Mouse (Mus musculus): Measurements from ENCODE around the gene Hoxa9. TPM values are rescaled to one million over a fixed set of nuclear protein-coding genes. Genes with fewer than 3 reads are reported as not detected.

The Hoxa9 gene
- total RNA-seq (2023) = not detected

DNA sequence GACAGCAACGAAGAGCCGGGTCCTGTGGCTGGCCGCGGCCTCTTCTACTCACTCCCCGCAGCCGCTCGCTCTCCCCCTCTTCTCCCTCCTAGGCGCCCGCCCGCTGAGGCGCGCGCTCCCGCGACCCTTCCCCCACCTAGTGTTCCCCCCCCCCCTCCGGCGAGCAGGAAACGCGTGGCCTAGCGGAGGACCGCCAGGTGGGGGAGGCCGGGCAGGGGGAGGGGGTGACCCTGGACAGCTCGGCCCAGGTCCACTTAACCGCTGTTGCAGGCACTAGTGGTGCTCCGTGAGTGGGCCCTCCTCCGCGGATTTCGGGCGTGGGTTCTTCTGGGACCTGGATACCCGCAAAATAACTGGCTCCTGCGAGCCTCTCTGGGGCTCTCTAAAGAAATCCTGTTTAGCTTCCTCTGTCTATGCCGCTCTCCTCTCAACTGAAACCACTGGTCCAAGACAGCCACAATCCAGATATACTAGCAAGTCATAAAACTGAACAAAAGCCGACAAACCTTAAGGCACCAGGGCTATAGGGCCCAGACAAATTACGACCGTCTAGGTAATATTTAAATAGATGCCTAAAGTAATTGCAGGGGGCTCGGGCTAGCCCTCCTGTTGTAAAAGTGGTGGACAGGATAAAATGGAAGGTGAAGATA is at the start of gene Hoxa9:
TSS of gene Hoxa9 (minus strand) at position 574 of the 650 bp plus-strand sequence.

DNA sequence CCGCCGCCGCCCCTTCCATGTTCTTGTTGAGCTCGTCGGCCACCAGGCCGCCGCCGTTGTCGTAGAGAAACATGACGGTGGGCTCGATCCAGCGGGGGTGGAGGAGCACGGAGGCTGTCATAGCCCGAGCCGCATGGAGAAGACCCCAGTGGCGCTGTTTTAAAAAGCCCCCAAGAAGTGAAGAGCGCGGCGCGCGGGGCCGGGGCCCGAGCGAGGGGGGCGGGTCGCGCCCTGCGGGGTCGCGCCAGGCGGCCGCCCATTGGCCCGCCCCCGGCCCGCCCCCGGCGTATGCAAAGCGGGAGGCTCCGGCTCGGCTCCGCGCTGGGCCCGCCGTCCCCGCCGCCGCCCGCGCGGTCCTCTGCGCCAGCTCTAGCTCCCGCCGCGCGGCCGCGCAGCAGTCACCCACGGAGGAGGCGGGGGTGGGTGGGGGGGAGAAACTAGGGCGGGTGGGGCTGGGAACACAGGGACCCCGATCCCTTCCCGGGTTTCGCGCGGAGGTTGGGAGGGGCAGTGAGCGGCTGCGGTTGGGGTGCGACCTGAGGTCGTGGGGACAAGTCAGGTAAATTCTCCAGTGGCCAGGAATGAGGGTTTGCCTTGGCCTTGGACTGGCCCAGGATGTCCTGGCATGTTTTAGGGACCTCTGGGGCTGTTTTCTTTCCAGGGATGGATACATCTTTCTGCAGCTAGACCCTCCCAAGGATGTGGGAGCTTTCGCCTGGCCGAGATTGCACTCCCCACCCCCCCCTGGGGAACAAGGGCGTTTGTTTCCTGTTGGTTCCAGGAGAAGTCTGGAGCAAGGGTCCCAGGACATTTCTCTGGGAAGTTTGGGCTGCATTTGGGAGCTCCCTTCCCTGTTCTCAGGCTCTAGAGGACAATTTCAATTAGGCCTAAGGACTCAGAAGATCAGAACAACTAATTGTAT is 30.0 kb upstream of the Hoxa9 start, which contains the start of gene Hoxa13:
TSS of gene Hoxa13 (minus strand) at position 227 of the 922 bp plus-strand sequence.

DNA sequence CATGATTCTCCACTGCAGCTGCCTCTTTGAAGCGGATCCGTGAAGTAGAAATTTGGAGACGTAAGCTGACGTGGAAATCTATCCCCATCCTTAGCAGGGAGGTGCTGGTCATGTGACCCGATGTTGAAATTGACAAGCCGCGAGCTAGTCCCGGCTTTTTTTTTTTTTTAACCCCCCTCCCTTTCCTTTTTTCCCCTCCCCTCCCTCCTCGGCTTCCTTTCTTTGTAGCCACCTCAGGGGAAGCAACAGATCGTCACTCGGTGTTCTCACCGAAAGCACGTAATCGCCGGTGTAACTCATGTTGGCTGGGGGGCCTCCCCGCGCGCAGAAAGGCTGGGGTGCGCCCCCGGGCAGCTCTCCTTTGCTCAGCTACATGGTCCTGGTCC is 14.9 kb upstream of the Hoxa9 start, which contains the start of gene Hoxa11:
TSS of gene Hoxa11 (minus strand) at position 54 of the 386 bp plus-strand sequence.

DNA sequence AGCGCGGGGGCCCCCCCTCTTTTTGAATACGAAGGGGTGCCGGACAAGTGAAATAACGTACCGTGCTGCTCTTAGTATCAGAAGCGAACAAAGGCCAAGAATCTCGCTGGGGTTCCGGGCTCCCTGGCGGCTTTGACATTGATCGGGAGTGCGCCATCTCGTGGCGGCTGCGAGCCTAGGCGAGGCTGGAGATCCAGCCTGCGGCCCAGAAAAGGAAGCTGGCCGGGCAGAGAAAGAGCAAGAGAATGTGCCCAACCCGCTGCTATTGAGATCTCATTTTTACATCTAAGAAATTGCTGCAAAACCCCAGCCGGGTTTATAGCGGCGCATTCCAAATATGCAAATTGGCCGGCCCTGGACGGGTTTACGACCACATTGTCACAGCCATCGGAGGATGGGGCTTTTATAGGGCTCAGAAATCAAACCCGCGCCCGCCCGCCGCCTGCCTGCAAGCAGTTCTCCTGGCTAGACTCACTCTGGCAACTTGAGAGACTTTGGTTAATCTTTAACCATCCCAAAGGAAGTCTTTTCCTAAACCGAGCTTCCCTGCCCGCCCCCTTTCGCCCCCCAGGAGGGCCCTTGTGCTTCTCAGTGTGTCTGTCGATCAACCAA is 9.6 kb upstream of the Hoxa9 start, which contains the start of gene Hoxa10:
TSS of gene Hoxa10 (minus strand) at position 466 of the 612 bp plus-strand sequence.

DNA sequence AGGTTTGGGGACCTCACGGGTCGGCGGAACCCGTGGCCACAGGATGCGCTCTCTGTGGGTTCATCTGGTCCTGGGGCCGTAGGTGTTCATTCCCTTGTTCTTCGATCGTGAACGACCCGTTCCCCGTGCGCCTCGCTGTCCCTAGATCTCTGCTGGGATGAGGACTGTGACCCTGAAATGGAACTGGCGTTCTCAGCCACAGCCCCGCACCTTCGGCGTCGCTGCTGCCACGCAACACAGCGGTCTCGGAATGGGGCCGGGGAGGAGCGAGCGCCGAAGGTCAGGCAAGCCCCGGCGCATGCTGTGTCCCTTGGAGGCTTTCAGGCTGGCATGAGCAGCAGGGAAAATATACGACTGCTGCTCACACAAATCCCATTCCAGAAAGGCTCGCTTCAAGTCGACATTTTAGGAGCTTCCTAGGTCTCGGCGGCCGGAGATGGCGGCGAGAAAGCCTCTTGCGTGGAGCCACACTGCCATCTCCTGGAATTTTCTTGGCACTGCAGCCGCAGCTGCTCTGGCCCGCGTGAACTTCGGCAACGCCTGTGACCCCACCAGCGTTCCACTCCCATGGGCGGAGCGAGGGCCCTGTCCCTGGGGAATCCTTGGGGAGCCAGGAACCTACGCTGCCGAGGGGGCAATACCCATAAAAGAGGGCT is 9.4 kb downstream of the Hoxa9 start, which contains the start of gene Hoxa7:
TSS of gene Hoxa7 (minus strand) at position 518 of the 656 bp plus-strand sequence.

DNA sequence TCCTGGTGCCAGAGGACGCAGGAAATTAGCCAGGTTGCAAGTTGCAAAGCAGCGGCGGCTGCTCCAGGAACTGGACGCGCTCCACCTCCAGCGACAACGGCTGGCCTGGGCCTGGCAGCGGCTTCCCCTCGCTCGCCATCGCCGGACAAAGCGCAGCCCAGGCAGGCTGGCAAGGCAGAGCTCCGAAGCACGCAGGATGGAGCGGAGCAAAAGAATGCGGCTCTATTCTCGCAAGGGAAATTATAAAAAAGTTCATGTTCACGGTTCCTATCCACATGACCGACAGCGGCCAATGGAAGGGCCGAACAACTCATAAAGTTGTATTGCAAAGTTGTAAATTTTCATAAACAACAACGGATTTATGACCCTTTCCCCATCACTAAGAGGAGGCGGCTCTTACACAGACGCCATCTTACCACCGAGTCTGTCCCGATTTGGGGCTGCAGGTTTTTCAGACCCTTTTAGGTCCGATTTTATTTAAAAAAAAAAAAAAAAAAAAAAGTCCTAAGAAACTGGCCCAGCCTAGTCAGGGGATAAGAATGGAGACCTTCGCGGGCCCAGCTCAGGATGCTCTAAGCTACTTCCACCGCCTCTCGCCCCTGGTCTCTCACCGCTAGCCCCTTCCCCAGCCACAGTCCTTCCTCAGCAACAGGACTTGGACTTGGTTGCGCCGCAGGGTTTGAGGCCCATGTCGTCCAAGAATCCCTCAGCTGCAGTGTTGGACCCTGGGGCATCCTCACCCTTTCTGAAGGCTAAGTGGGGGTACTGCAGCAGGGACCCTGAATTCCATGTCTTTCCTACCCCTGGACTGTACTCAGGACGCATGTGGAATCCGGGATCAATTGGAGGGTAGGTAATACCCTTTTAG is 17.5 kb downstream of the Hoxa9 start, which contains the start of the genes Hoxa3 and Gm28308:
TSS of gene Hoxa3 (minus strand) at position 218 of the 868 bp plus-strand sequence.
TSS of gene Gm28308 (minus strand) at position 221 of the 868 bp plus-strand sequence.

DNA sequence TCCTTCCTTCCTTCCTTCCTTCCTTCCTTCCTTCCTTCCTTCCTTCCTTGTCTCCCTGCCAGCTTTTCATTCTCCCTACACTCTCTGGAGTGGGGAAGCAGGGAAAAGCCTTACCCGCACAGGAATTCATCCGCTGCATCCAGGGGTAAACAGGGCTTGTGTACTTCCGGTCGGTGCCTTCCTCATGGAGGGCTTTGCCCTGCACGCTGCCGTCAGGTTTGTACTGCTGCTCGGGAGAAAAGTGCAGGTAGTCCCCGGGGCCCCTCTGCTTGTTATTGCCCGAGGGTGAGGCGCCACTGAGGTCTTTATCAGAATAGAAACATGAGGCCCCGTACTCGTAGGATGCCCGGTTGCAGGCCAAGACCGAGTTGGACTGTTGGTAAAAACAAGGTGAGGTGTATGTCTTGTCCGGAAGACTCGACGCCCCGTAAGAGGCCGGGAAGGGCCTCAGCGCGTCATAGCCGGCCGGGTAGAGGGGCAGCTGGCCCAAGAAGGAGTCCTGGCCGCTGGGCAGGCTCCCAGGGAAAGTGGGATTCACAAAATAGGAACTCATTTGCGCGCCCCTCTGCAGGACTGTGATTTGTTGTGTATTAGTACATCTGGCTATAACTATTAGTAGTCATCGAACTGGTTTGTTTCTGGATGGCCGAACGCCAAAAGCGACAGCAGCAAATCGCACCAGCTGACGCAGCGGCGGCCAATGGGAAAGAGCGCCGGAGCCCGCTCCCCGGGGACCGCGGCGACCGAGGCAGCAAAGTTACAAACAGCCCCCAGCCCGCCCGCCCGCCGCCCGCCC is 22.6 kb downstream of the Hoxa9 start, which contains the start of gene Hoxa6:
TSS of gene Hoxa6 (minus strand) at position 651 of the 796 bp plus-strand sequence.

DNA sequence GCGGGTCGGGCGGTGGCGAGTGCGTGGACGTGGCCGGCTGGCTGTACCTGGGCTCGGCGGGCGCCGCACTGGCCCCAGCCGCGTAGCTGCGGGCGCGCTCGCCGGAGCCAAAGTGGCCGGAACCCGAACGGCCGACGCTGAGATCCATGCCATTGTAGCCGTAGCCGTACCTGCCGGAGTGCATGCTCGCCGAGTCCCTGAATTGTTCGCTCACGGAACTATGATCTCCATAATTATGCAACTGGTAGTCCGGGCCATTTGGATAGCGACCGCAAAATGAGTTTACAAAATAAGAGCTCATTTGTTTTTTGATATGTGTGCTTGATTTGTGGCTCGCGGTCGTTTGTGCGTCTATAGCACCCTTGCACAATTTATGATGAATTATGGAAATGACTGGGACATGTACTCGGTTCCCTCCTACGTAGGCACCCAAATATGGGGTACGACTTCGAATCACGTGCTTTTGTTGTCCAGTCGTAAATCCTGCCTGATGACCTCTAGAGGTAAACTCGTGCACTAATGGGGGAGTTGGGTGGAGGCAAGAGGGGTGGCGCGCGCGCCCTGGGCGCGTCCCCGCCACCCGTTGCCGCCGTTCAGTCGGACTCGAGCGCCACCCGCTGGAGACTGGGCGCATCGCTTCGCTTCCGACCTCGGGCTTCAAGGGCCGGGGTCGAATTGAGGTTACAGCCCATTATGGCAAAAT is 26.7 kb downstream of the Hoxa9 start, which contains the start of gene Hoxa5:
TSS of gene Hoxa5 (minus strand) at position 538 of the 703 bp plus-strand sequence.

DNA sequence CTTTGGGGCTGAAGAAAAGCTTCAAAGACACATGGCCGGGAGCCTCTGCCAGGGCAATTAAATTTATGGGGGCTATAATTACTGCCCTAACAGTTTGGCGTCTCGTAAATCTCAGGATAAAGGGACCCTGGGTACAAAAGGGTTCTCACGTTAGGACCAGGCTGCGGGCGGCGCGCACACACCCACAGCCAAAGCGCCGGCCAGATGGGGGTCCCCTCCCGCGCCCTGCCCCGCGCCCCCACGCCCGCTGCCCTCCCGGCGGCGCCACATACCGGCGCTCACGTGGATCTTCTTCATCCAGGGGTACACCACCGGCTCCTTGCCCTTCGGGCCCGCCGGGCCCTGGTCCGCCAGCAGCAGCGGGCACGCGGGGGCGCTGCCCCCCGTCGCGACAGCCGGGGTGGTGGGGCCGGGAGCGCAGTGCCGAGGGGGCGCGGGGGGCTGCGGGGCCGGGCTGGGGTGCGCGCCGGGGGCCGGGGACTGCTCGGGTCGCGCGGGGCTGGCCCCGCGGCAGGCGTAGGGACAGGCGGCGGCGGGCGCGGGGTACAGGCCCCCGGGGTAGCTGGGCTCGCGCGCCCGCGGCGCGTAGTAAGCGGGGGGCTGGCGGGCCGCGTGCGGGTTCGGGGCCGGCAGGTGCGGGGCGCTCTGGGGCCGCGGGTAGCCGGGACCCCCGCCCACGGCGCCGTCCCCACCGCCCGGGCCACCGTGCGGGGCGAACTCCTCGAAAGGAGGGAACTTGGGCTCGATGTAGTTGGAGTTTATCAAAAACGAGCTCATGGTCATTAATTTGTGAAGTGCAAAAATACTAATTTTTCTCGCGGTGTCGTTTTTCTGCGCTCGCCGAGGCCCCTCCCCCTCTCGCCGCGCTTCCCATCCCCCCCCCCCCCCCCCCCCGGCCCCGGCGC is 39.7 kb downstream of the Hoxa9 start, which contains the start of gene Hoxa4:
TSS of gene Hoxa4 (minus strand) at position 848 of the 905 bp plus-strand sequence.

DNA sequence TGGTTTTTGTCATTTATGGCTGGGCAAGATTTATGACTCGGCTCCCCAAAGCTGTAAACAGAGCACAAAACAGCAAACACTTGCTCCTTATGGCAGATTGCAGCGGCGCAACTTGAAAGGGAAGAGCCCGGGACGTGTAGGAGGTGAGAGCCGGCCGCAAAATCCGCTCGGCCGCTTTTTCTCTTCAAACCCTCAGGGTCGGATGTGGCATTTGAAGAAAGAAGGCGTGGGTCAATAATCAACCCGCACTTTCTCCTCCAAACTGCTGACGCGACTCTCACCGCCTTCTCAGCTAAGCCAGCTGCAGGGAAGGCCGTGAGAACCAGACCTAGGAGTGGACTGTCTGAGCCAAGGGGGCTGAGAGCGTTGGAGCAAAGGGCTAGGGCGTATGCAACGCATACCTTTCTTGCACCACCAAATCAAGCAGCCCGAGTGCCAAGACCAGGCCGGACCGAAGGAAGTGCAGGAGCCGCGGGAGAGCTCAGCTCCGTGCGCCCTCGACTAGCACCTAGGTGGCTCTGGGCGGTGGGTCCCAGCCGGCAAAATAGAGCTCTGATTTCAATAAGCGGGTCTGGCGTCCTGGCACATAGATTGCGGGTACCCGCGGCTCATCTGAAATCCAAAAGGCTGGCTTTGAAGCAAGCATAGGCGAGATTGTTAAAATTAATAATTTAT is 53.7 kb downstream of the Hoxa9 start, which contains the start of gene 5730596B20Rik:
TSS of gene 5730596B20Rik (plus strand) at position 438 of the 675 bp plus-strand sequence.

Other genes starting within 250 kb of the Hoxa9 start
- gene Skap2, start 218.5 kb downstream of the Hoxa9 start, total RNA-seq (2023) = 15.0 TPM
- not detected for gene Hoxa1, start 72.8 kb downstream of the Hoxa9 start, total RNA-seq (2023)
- not detected for gene Hoxa2, start 66.3 kb downstream of the Hoxa9 start, total RNA-seq (2023)
- gene 5730596B20Rik, start 53.6 kb downstream of the Hoxa9 start, total RNA-seq (2023) = not detected
- not detected for gene Hoxa4, start 39.3 kb downstream of the Hoxa9 start, total RNA-seq (2023)
- not detected for gene Hoxa5, start 26.5 kb downstream of the Hoxa9 start, total RNA-seq (2023)
- gene Hoxa6, start 22.4 kb downstream of the Hoxa9 start, total RNA-seq (2023) = not detected
- gene Hoxa3, start 17.8 kb downstream of the Hoxa9 start, total RNA-seq (2023) = 0.23 TPM
- gene Gm28308, start 17.8 kb downstream of the Hoxa9 start, total RNA-seq (2023) = not detected
- not detected for gene Hoxa7, start 9.2 kb downstream of the Hoxa9 start, total RNA-seq (2023)
- gene Hoxa10, start 9.8 kb upstream of the Hoxa9 start, total RNA-seq (2023) = not detected
- gene Hoxa11, start 14.7 kb upstream of the Hoxa9 start, total RNA-seq (2023) = not detected
- gene Hoxa13, start 29.8 kb upstream of the Hoxa9 start, total RNA-seq (2023) = not detected
- 1.7 TPM for gene Evx1, start 82.4 kb upstream of the Hoxa9 start, total RNA-seq (2023)

All from CD4-positive naive resting alpha-beta T cell, adult 76 days (primary cell).